Mouse (Mus musculus): ENCODE results near the gene Ahdc1. TPM values are rescaled to one million over a fixed set of nuclear protein-coding genes. Genes with fewer than 3 reads are reported as not detected.
A peak's percentile ranks its signal among the peaks of the same experiment; 100 is the strongest.

Ahdc1 gene
- total RNA-seq, 2 experiments from 2014 or later = 36.3 to 38.5 TPM

GRCm38 (mm10) chr4:133054530-133054929 is 43.5 kb downstream of the Ahdc1 start:
- no peak for DNase-seq

- DNase-seq = no peak
These were observed 44.3 kb downstream of the Ahdc1 start for GRCm38 (mm10) chr4:133055163-133055951.

- peak; percentile 92 to 93 for DNase-seq
These were observed 45.2 kb downstream of the Ahdc1 start for GRCm38 (mm10) chr4:133056069-133056890.

DNA sequence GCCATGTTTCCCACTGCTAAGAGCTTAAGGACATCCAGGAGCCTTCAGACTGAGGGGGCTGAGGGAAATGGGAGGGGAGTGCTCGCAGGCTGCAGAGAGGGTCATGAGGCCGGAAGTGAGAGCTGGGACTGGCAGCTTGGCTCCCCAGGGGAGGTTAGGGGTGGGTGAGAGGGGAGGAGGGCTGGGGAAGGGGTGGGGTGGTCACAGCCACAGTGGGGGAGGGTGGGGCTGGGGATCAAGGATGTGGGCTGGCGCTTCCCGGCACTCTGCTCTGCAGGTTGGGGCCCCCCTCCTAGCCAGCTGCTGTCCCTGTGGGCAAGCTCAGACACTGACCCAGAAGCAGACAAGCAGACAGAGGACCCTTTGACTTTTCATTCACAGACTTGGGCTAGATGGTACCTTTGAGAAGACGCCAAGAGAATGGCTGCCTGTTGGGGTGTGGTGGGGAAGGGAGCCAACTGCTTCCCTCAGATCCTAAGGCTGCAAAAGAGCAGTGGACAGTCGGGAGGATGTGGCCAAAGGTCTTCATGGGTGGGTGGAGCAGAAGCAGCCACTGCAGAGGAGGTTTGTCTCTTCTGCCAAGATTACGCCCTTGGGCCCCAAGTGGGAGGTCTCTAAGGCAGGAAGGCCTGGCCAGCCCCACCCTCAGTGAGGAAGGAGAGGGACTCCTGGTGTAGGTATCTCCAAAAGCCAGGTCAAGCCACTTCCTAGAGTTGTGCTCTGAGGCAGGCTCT is 46.5 kb downstream of the Ahdc1 start:
- DNase-seq = peak; percentile 84 to 93

- DNase-seq = no peak
These were observed 47.0 kb downstream of the Ahdc1 start for GRCm38 (mm10) chr4:133058123-133058453.

DNA sequence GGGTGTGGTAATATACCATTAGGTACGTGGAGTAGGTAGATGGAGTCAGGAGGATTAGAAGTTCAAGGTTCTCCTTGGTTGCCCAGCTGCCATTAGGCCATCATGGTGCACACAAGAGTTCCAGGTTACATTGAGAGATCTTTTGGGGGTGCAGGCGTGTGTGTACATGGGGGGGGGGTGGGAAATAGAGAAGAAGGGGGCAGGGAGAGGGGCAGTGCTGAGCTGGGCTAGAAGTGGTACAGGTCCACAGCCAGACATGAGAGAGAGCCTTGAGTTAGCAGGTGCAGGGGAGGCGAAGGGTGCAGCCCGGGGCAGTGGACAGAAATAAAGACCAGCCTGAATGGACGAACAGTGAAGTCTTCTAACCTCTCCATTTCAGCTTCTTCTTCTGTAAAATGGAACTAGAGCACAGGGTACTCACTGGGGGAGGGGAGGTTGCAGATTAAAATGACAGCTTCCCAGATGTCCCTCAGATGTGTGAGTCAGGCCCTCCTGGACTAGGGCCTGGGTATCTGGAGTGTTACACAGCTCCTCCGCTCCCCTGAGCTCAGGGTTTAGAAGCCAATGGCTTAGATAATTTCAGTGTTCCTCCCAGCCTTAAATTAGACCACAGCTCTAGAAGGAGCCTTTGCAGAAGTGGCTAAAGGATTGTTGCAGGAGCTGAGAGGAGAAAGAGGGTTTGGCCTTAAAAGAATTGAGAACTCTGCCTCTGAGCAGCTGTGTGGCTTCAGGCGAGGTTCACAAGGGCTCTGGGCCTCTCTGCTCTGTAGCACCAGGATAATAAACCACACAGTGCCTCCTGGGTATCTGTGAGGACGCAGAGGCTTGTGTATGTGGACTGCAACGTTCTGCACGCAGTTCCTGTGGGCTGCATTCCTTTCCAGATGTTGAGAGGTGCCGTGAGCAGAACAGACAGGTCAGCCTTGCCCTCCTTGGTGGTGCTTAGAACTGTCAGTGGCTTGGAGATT is 47.7 kb downstream of the Ahdc1 start:
- DNase-seq = peak in 1 of 2 experiments; percentile 72

DNA sequence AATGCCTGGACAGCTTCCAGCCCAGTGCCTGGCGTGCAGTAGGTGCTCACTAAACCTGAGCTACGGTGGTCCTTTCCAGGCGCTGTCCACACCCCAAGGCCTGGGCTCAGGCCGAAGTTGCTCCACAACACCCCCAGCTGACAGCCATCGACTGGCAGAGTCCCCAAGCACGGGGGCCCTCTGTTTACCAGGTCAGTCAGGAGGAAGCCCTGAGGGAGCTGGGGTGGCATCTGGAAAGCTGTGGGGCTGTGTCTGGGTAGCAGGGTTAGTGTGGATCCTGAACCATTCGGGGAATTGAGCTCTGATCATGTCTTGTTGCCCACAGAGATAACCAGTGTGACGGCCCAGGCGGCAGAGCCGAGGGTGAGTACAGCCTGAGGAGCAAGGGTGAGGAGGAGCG is 49.6 kb downstream of the Ahdc1 start:
- peak in 1 of 2 experiments; percentile 34 for DNase-seq

- DNase-seq = no peak
These were observed 50.7 kb downstream of the Ahdc1 start for GRCm38 (mm10) chr4:133061798-133062197.

DNA sequence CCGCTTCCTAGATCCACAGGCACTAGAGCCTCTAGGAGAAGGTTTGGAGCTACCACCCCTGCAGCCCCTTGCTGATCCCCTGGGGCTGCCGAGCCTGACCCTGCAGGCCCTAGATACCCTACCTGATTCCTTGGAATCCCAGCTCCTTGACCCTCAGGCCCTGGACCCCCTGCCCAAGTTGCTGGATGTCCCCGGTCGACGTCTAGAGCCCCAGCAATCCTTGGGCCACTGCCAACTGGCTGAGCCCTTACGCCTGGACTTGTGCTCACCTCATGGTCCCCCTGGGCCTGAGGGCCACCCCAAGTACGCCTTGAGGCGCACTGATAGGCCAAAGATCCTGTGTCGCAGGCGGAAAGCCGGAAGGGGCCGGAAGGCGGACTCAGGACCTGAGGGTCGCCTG is 51.2 kb downstream of the Ahdc1 start:
- DNase-seq = no peak

- DNase-seq = no peak
These were observed 52.1 kb downstream of the Ahdc1 start for GRCm38 (mm10) chr4:133063203-133063602.

- peak; percentile 64 to 76 for DNase-seq
These were observed 52.7 kb downstream of the Ahdc1 start for GRCm38 (mm10) chr4:133063799-133064198.

GRCm38 (mm10) chr4:133064791-133065190 is 53.7 kb downstream of the Ahdc1 start:
- no peak for DNase-seq

DNA sequence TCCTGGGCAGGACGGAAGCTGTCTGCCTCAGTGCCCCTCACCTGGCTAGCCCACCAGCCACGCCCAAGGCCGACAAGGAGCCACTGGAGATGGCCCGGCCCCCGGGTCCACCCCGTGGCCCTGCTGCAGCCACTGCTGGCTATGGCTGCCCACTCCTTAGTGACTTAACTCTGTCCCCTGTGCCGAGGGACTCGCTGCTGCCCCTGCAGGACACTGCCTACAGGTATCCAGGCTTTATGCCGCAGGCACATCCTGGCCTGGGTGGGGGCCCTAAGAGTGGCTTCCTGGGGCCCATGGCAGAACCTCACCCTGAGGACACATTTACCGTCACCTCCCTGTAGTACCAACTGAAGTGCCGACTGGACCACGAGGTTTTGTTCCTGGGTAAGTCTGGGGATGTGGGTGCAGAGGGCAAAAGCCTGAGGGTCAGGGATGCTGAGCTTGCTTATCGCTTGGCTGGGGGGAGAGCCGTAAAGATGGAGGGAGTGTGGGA is 54.9 kb downstream of the Ahdc1 start:
- no peak for DNase-seq

DNA sequence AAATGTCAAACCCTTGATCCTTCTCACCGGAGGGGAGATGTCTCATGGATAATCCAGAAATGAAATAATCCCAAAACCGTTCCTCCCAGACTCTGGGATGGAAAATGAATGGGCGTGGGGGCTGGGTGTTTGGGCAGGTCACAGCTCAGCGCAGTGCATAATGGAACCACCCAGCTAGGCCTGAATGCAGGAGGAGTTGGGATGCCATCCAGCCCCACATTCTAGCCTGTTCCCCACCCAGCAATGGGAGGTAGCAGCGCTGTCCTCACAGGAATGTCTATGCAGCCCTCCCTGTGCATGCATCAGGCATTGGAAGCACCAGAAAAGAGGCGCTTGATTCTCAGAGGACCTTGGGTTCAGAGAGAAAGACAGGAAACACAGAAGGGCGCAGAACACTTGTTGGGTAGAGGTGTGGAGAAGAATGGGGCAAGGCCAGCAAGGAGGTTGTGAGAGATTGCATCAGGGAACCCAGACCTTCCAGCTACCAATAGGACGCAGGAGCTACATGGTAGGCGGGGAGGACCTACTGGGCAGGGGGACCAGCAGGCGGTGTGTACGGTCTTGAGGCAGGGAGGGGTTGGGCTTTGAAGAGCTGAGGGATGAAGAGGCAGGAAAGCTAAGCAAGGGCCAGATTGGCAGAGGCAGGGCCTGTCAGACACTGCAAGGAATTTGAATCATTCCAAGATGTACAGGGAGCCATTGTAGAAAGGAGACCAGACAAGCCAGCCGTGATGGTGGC is 57.5 kb downstream of the Ahdc1 start:
- peak in 1 of 2 experiments; percentile 69 for DNase-seq

DNA sequence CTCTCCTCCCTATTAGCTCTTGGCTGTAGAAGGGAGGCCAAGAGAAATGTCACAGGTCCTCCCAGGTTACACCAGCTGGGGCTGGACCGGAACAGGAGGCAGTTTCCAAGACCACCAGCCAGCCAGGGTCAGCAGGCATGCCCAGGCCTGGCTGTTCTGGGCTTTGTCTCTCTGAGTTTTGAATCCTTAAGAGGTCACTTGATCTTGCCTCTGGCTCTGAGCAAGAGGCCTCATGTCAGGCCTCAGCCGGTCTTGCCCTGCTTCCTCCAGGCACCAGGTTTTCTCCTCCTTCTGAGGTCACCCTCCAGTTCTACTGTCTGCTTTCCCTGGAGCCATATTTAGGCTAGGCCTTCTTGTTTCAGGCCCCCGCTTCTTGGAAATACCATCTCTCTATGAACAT is 59.3 kb downstream of the Ahdc1 start:
- no peak for DNase-seq

DNA sequence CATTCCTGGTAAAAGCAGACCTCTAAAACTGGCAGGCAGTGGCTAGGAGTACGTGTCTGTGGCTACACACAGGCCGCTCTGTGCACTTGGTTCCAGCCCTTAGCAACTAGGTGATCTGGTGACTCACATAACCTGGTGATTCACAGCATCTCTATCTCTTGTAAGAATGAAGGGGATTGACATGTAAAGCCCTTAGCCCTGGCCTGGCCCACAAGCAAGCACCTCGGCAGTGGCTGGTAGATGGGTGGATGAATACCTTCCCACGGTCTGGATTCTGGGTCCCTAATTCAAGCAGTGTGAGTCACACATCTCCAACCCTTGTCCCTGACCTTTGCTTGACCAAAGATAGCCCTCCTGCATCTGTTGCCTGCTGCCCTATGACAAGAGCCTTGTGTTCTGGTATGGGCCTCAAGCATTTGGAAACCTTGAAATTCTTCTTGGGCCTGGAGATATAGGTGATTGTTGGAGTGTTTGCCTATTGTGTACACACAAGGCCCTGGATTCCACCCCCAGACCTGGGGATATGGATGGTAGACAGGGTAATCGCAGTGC is 59.8 kb downstream of the Ahdc1 start:
- no peak for DNase-seq

DNA sequence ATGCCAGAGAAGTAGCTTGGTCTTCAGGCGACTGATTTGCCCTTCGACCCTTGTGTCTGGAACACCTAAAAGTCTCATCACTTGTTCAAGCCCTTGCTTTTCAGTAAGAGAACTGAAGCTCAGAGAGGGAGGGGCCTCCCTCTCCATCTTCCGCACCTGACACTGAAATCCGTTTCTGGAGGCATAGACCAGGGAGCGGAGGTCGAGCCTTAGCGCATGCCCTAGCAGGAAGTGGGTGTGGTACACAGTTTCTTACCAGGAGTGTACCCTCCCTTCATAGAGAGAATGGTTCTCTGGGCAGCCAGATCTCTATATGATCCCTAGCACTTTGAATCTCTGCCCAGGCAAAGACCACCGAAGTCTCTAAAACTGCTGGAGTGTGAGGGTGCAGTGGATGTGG is 62.1 kb downstream of the Ahdc1 start:
- DNase-seq = no peak

GRCm38 (mm10) chr4:133074070-133074819 is 63.2 kb downstream of the Ahdc1 start:
- no peak for DNase-seq

GRCm38 (mm10) chr4:133074894-133075572 is 64.0 kb downstream of the Ahdc1 start:
- DNase-seq = no peak

All from heart, adult 18-20 months (tissue).